Mouse (Mus musculus) intestine, embryonic 16.5 days (tissue): ENCODE measurements around the gene Pde6h. TPM values are rescaled to one million over a fixed set of nuclear protein-coding genes. Genes with fewer than 3 reads are reported as not detected.

Experiments
- ATAC-seq: fragments of 200-750 bp; cut with Nextera tagmentation; 2 replicates; pipeline ENCODE4 v1.8.0; 2017; ENCODE audit warnings: moderate TSS enrichment, moderate library complexity
- H3K27ac ChIP-seq: fragments of 300-500 bp; sonication (generic); 2 replicates; pipeline ENCODE4 v1.5.1; 2014; ENCODE audit warnings: mild to moderate bottlenecking, low read length
- H3K27me3 ChIP-seq: fragments of 300-500 bp; sonication (generic); replicated peaks from 2 replicates; pipeline ENCODE4 v1.6.1; 2014; ENCODE audit warnings: low read length, control low read depth, mixed read lengths; ENCODE audit not compliant: control insufficient read depth, insufficient read depth
- H3K36me3 ChIP-seq: fragments of 300-500 bp; sonication (generic); 2 replicates; pipeline ENCODE4 v1.6.1; 2014; ENCODE audit warnings: low read length, control low read depth; ENCODE audit not compliant: control insufficient read depth, insufficient read depth
- H3K4me1 ChIP-seq: fragments of 300-500 bp; sonication (generic); 2 replicates; pipeline ENCODE4 v1.6.1; 2014; ENCODE audit warnings: low read length, control low read depth, mixed read lengths; ENCODE audit not compliant: control insufficient read depth, insufficient read depth
- H3K4me2 ChIP-seq: fragments of 300-500 bp; sonication (generic); 2 replicates; pipeline ENCODE4 v1.6.1; 2014; ENCODE audit warnings: low read depth, low read length, control low read depth
- H3K4me3 ChIP-seq: fragments of 300-500 bp; sonication (generic); 2 replicates; pipeline ENCODE4 v1.5.1; 2014; ENCODE audit warnings: mild to moderate bottlenecking, low read length
- H3K9ac ChIP-seq: fragments of 300-500 bp; sonication (generic); 2 replicates; pipeline ENCODE4 v1.6.1; 2014; ENCODE audit warnings: low read depth, low read length
- H3K9me3 ChIP-seq: fragments of 300-500 bp; sonication (generic); 2 replicates; pipeline ENCODE4 v1.6.1; 2016; ENCODE audit warnings: low read length, control low read depth; ENCODE audit not compliant: control insufficient read depth
- WGBS: fragments of 180-500 bp; shearing (Covaris S2); extraction: QIAGEN DNeasy Blood & Tissue Kit; methylation state at CpG from one replicate; pipeline ENCODE4 v1.1.7; 2014; 5-methylcytosine and 5-hydroxymethylcytosine counted together
- polyA plus RNA-seq: library from polyadenylated mRNA; unstranded; fragments of >200 nt; fragmentation: Nextera tagmentation; extraction: Ambion mirVana; gene quantifications from 2 replicates; pipeline ENCODE4 v1.2.1, GENCODE M21; 2015

Pde6h gene
- polyA plus RNA-seq, 1 experiment from 2014 or later = 0.40 TPM

DNA sequence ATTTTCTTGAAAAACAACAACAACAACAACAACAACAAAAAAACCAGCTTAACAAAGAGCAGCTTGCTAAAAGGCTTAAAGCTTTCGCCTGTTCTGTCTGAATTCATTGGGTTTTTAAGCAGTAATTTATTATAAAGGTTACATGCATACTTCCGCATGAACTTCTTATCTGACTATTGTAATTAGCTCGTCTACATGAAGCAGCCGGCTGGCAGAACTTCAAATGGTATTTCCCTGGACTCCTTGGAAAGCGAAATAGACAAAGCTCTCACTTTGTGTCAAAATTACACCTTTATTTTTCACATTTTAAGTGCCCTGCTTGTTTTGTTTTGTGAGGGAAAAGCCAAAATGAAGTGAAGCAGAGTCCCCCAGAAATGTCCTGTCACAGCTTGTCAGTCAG is 72.7 kb downstream of the Pde6h start:
- no peaks in the 10 kb centered on the region for H3K27me3 ChIP-seq
- no peak overlapping the region for H3K9ac ChIP-seq
- H3K4me3 ChIP-seq = no peak overlapping the region
- H3K4me1 ChIP-seq = no peaks in the 10 kb centered on the region
- H3K9me3 ChIP-seq = no peaks in the 10 kb centered on the region
- ATAC-seq = no peak
- no peaks in the 10 kb centered on the region for H3K36me3 ChIP-seq
- H3K27ac ChIP-seq = no peak overlapping the region
- no peak overlapping the region for H3K4me2 ChIP-seq
- 62% methylated on average over 5 of the region's 5 CpGs for WGBS

DNA sequence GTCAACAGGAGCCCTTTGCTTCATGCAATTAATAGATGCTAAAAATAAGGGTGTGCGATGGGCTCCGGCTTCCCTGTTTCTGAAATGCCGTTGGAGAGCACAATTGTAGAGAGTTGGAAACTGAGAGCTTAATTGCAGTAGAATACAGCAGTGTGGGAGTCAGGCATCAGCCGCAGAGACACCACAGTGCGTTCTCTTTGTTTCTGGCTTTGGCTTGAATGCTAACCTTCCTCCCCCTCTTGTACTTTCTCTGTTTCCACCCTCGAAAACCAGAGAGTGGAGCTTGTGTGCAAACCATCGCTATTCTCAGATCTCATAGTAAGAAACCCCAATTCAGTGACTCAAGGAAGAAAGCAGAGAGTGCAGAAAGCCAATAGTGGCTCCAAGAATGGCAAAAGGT is 74.5 kb downstream of the Pde6h start:
- Histone ChIP-seq H3K9ac (no peak overlapping the region), H3K27ac (no peak overlapping the region), H3K4me2 (no peak overlapping the region), H3K36me3 (no peaks in the 10 kb centered on the region), H3K27me3 (no peaks in the 10 kb centered on the region), H3K4me3 (no peak overlapping the region), H3K9me3 (no peaks in the 10 kb centered on the region), H3K4me1 (no peaks in the 10 kb centered on the region)
- WGBS = 90% methylated on average over 7 of the region's 7 CpGs
- ATAC-seq = no peak

DNA sequence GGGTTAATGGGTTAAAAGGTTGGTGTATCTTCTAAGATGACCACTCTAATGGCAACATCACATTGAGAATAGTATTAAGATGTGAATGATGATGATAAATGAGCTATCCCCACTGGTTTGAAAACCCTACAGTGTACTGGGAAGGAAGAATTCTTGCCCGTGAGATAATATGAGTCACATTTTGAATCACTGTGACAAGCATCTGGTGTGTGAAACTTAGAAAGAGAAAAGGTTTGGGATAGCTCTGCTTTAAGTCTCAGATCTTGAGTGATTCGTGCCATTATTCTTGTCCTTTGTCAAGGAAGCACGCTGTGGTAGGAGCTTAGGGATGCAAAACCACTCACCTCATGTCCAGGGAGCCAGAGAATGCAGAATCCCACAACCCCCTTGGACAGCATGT is 75.4 kb downstream of the Pde6h start:
- no peak overlapping the region for H3K9ac ChIP-seq
- H3K4me3 ChIP-seq = no peak overlapping the region
- 0 out of 2 replicates have a peak, but pooled peaks cover 4% of the 10 kb centered on the region for H3K9me3 ChIP-seq
- H3K4me1 ChIP-seq = no peaks in the 10 kb centered on the region
- 92% methylated on average over 3 of the region's 3 CpGs for WGBS
- no peaks in the 10 kb centered on the region for H3K36me3 ChIP-seq
- H3K27me3 ChIP-seq = no peaks in the 10 kb centered on the region
- no peak for ATAC-seq
- H3K4me2 ChIP-seq = no peak overlapping the region
- H3K27ac ChIP-seq = no peak overlapping the region

DNA sequence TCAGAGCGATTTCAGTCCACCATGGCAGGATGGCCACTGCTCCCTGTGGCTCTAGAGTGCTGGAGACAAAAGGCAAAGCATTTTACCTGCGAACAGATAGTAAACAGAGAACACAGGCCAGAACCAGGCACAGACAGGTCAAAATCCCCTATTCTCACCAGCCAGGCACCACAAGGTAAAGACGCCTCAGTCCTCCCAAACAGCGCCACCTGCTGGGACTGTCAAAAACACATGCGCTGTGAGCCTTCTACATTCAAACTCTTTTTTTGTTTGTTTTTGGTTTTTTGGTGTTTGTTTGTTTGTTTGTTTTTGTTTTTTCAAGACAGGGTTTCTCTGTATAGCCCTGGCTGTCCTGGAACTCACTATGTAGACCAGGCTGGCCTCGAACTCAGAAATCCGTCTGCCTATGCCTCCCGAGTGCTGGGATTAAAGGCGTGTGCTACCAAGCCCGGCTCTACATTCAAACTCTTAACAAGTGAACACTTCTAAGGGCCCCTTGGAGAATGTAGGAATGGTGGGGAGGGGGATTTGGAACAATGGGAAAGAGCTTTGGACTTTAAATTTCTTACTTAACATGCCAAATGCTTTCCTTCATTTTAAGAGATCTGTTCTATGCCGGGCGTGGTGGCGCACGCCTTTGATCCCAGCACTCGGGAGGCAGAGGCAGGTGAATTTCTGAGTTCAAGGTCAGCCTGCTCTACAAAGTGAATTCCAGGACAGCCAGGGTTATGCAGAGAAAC is 76.2 kb downstream of the Pde6h start:
- H3K4me1 ChIP-seq = no peaks in the 10 kb centered on the region
- ATAC-seq = no peak
- 0 out of 2 replicates have a peak, but pooled peaks cover 4% of the 10 kb centered on the region for H3K9me3 ChIP-seq
- no peak overlapping the region for H3K4me2 ChIP-seq
- no peak overlapping the region for H3K9ac ChIP-seq
- H3K36me3 ChIP-seq = no peaks in the 10 kb centered on the region
- H3K27ac ChIP-seq = no peak overlapping the region
- no peaks in the 10 kb centered on the region for H3K27me3 ChIP-seq
- no peak overlapping the region for H3K4me3 ChIP-seq
- 91% methylated on average over 15 of the region's 15 CpGs for WGBS

DNA sequence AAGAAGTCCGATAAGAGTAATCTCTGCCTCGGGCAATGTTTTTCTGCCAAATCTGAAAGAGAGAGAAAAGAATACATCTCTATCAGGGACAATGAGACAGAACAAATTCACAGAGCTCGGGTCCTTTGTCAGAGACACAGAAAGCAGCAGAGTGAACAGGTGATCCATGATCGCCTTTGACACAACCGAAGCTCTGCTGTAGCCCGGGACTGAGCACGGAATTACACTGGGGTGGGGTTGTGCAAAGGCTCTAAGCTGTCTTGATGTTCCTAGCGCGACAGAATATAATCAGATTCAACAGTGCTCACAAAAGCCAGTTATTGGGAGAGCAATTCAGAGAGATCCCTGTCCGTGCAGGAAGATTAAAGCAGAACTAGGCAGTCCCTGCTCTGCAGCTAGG is 77.1 kb downstream of the Pde6h start:
- no peak for ATAC-seq
- H3K9me3 ChIP-seq = 0 out of 2 replicates have a peak, but pooled peaks cover 4% of the 10 kb centered on the region

DNA sequence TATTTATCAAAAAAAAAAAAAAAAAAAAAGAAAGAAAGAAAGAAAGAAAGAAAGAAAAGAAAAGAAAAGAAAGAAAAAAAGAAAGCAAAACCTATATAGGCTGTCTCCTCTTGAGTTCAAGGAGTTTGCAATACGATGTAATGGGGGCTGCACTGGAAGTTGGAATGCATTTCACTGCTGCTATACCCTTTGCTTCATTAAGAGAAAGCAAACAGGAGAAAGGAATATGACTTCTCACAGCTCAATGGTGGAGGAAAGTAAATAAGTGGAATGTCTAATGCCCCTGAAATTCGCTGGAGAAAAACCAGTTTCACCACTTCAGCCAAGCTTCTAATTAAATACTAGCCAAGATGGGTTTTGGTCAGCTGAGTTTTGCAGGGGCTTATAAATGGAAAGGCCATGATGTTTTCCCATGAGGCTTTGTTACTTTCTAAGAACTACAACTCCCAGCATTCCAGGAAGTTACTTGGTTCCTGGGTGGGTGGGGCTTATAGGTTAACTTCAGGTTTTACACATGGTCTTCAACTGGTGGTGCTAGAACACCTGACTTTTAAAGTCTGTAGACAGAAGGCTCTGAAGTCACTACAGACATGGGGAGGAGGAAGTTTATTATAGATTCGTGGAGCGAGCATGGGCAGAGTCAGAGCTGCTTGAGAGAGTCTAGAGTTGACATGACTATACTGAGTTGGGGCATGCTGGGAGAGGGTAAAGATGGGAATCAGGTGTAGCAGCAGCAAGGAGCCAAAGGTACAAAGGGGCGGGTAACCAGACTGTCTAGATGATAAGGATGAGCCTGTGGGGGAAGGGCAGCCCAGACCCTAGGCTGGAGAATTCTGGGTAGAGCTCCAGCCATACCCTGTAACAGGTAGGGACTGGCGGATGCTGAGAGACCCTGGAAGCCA is 77.9 kb downstream of the Pde6h start:
- peak; percentile 87 for ATAC-seq
- H3K9ac ChIP-seq = no peak overlapping the region
- H3K27me3 ChIP-seq = no peaks in the 10 kb centered on the region
- H3K4me2 ChIP-seq = no peak overlapping the region; the same call in 1 of the 2 replicates
- H3K27ac ChIP-seq = no peak overlapping the region
- WGBS = 70% methylated on average over 6 of the region's 6 CpGs
- H3K4me3 ChIP-seq = no peak overlapping the region
- H3K36me3 ChIP-seq = no peaks in the 10 kb centered on the region
- no peaks in the 10 kb centered on the region for H3K4me1 ChIP-seq
- H3K9me3 ChIP-seq = 0 out of 2 replicates have a peak, but pooled peaks cover 4% of the 10 kb centered on the region

More for the DNA sequence above, 77.1 kb downstream of the Pde6h start:
- Histone ChIP-seq H3K27ac (no peak overlapping the region), H3K9ac (no peak overlapping the region), H3K4me3 (no peak overlapping the region), H3K4me2 (no peak overlapping the region), H3K4me1 (no peaks in the 10 kb centered on the region), H3K36me3 (no peaks in the 10 kb centered on the region), H3K27me3 (no peaks in the 10 kb centered on the region)
- 86% methylated on average over 10 of the region's 10 CpGs for WGBS

DNA sequence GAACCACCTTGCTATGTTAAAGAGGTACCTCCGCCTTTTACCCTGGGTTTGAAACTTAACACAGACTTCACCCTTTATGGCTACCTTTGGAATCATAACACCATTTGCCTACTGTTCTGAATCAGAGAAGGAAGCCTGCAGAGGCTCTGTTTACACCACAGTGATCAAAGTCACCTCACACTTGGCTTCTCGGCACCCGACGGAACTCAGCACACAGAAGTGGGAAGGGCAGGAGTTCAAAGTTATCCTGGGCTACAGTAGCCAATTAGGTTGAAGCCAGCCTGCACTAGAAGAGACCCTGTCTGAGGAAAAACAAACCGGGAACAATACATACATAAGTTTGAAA is 78.5 kb downstream of the Pde6h start:
- H3K4me3 ChIP-seq = no peak overlapping the region
- no peak overlapping the region for H3K4me2 ChIP-seq
- no peak overlapping the region for H3K27ac ChIP-seq
- no peaks in the 10 kb centered on the region for H3K27me3 ChIP-seq
- H3K9ac ChIP-seq = no peak overlapping the region
- H3K36me3 ChIP-seq = no peaks in the 10 kb centered on the region
- H3K9me3 ChIP-seq = 0 out of 2 replicates have a peak, but pooled peaks cover 4% of the 10 kb centered on the region
- ATAC-seq = peak; percentile 79
- H3K4me1 ChIP-seq = no peaks in the 10 kb centered on the region
- WGBS = 73% methylated on average over 5 of the region's 5 CpGs

DNA sequence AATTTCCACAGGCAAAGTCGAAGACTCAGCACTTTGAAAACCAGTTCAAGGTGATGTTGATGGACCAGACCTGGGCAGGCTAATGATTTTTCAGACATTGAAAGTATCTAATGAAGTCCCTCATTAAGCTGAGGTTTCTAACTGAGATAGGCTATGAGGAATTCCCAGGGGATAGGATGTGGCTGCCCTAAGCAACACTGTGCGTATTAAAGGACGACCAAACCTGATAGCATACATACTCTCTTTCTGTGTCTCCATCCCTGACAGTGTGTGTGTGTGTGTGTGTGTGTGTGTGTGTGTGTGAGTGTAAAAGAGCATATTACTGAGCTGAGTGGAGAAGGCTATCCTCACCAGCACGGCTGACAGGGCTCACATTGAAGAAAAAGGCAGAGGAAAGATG is 80.7 kb downstream of the Pde6h start:
- H3K9me3 ChIP-seq = 0 out of 2 replicates have a peak, but pooled peaks cover 4% of the 10 kb centered on the region
- 85% methylated on average over 4 of the region's 4 CpGs for WGBS
- no peak overlapping the region for H3K9ac ChIP-seq
- H3K4me2 ChIP-seq = no peak overlapping the region
- no peak overlapping the region for H3K4me3 ChIP-seq
- H3K27me3 ChIP-seq = no peaks in the 10 kb centered on the region
- H3K27ac ChIP-seq = no peak overlapping the region
- ATAC-seq = no peak
- no peaks in the 10 kb centered on the region for H3K36me3 ChIP-seq
- no peaks in the 10 kb centered on the region for H3K4me1 ChIP-seq

DNA sequence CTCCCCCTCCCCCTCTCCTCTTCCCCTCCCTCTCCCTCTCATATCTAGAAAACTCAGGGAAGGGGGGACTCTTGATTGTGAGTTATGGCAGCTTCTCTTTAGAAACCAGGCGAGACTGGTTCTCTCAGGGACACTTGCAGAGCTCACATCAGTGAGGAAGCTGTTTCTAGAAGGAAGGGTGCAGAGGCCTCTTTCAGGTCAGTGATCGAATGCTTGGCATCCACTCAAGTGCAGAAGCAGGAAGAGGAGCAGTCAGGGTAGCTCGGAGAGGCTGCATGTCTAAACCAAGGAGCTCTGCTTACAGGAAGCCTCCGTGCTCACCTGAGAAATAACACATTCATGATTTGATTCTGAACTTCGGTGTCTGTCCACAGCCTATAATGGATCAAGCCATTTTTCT is 87.6 kb downstream of the Pde6h start:
- no peak overlapping the region for H3K27ac ChIP-seq
- no peak overlapping the region for H3K9ac ChIP-seq
- ATAC-seq = no peak
- H3K4me3 ChIP-seq = no peak overlapping the region
- 71% methylated on average over 5 of the region's 5 CpGs for WGBS
- H3K4me1 ChIP-seq = no peaks in the 10 kb centered on the region
- H3K36me3 ChIP-seq = no peaks in the 10 kb centered on the region
- H3K27me3 ChIP-seq = no peaks in the 10 kb centered on the region
- H3K9me3 ChIP-seq = no peaks in the 10 kb centered on the region
- no peak overlapping the region for H3K4me2 ChIP-seq
